Mouse (Mus musculus): ENCODE measurements around the gene Ube2o.

Ube2o gene

DNA sequence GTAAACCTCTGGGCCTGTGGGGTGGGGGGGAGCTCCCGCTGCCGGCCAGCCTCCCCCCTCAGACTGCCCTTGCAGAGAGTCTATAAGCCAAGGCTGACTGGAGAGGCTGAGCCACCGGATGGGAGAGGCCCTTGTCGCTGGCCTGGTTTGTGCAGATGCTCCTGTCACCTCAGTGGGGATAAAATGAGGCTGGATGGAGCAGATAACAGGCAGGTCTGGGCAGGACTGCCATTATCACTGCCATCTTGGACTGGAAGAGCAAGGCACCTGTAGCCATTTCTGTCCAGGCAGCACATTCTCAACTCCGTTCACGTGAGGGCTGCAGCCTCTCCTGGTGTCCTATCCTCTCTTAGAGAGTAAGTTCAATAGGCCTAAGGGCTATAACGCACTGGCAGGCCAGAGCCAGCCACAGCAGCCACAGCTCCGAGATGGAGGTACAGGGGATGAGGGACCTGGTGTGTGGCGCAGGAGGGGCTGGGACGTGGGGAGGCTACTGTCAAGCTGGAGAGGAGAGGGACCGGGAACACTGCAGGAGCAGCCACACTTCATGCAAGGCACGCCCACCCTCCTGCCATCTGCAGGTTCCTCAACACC is 43.0 kb downstream of the Ube2o start:
- DNase-seq (ENCODE audit: low spot score), result no peak

DNA sequence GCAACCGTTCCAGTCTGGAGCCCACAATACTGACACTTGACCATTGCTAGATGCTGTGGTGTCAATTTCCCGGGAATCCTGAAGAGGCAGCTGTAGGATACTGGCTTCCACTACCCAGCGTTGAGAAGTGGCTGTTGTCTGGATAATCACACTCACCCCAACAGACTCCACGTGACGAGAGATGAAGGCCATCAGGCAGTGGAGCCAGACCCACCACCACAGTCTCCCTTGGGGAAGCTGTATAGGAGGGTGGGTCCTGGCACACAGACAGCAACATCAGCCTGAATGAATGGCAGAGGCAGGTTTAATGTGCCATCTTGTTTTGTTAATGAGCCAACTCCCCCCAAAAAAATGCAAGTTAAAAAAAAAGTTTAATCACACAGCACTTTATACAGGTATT is 43.9 kb downstream of the Ube2o start:
- no peak for DNase-seq (ENCODE audit: low spot score)

DNA sequence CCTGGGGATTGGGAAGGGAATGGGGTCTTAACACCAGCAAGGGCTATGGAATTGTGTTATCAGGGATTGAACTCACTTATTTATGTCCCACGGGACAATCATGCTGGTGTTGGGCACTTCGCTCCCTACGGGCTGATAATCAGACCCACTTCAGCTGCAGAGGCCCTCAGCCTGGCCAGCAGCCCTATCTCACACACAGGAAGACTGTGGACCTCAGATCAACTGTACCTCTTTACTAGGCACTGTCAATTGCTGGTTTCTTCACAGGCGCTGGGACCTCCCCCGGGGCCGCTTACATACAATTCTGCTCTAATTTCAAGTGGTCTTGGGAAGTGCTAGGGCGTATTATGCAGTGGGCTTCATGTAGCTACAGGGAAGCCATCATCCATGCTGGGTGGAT is 44.6 kb downstream of the Ube2o start:
- no peak for DNase-seq (ENCODE audit: low spot score)

DNA sequence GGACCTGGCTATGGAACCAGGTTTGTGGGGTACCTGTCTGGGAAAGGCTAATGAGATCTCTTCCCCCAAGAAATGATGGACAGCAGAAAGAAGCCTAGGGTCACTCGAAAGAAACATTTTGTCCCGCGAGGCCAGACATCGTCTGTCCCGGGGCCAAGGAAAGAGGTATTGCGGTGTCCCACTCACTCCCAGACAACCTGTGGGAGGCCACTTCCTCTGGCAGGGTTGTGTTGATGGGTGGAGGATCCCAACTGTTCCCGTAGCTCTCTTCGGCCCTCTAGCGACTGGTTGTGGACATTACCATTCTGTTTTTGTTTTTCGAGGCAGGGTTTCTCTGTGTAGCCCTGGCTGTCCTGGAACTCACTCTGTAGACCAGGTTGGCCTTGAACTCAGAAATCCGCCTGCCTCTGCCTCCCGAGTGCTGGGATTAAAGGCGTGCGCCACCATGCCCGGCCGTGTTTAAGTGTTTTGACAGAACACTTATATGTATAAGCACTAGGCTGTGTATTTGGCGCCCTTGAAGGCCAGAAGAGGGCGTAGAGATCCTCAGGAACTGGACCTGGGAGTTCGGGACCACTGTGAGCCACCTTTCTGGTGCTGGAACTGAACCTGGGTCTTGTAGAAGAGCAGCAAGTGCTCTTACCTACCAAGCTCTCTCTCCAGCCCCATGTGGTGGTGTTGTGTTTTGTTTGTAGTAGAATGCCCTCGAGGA is 46.9 kb downstream of the Ube2o start:
- DNase-seq (ENCODE audit: low spot score), result no peak

DNA sequence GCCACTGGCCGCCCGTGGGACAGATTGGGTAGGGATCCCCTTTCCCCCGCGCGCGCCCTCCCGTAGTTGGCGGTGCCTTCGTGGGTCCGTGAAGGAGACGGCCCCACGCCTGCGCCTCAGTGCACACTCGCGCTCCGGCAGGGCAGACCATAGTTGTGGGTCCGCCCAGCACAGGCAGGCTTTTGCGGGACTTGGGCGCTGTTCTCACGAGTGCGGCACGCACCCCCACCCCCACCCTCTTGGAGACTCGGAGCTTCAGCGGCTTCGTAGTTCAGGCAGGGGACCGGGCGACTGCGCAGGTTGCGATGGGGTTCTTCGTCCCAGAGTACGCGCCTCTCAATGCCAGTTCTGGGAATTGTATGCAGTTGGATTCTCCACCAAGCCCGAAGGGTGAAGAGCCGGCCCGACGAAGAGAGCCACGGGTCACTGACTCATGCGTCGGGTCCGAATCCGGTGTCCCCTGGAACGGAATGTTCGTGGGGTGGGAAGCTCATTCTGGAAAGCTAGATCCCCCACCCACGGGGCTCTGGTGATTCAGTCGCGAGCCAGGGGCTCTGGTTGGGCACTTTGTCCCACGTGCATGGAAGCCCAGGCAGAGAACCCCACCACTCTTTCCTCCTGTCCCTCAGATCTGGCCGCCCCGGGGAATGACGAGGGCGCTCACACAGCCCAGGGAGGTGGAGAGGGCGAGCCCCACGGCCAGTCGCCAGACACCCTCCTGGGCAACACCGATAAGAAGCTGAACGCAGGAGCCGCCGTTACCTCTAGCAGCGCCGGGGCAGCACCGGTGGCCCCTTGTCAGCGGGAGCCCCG is 47.7 kb downstream of the Ube2o start:
- DNase-seq (ENCODE audit: low spot score), result no peak

DNA sequence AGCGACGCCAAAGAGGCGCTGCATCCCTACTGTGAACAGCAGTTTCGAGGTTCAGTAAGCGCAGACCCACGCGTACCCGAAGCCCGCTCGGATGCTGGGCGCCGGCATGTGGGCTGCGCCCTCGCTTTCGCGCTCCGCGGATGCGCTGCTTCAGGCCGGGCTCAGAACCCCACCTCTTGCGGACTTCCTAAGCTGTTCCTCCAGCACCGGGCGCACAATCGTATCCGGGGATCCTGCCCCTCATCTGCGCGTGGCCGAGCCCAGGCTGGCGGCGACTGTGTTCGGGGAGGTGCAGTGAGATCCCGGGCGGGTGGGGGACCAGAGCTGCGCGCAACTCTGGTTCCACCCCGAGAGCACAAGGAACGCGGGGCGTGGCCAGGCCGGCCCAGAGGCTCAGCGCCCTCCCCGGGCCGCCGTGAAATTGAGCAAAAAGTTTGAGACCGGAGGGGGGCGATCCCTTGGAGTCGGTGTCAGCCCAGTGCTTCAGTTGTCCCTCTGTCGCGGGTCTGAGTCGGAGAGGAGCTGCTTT is 48.4 kb downstream of the Ube2o start:
- DNase-seq (ENCODE audit: low spot score), result no peak

DNA sequence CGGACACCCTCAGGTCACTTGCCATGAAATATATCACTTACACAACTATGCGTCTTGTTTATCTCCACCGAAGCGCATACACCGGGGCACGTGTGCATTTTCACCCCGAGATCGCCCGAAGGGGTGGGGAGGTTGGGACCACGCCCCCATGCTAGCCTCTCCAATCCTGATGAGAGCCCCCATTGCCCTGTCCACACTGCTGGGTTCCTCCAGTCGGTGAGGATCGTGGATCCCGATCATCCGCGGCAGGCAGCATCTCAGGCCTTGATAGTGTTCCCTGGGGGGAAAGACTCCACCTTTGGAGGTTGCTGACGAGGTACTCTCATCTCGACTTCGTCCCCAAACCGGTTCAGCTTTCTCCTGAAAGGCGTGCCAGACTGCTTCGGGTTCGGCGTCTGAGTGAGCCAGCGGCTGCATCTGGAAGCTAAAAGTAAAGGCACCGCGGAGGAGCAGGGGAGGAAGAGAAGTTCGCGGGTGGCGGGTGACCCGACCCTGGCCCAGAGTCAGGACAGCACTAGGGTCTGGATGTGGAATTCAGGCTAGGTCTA is 48.9 kb downstream of the Ube2o start:
- DNase-seq (ENCODE audit: low spot score), result no peak

DNA sequence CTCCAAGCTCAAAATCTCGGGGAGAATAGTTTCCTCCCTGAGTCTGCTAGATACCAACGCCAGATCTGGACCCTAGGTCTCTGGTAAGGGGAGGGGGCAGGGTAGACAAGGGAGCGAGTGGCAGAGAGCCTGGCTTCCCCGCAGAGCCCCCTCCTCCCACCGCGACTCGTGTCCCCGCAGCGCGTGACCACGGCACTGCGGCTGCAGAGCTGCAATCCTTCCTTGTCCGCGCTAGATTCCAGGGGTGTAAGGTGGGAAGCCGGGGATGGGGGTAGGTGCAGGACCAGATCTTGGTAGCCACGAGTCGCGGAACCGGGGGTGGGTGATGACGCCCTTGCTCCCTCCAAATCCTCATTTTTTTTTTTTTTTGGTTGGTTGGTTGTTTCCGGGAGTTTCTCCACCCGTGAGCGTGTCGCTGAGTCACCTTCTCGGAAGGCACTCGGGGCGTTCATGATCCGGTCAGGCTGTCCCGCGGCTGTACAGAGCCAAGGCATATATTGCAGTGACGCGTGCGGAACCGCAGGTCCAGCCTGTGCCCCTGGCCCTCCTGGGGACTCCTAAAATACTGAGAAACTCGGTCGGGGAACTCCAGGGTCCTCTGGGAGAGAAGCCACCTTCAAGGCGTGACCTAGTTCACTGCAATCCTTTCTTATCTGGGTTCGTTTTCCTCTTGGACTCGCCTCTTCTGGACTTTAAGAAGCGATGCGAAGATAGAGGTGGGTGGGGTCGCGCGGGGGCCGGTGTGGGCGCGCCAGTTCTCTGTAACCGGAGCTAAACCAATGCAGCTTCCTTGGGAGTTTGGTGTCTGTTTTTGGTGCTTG is 49.7 kb downstream of the Ube2o start:
- no peak for DNase-seq (ENCODE audit: low spot score)

DNA sequence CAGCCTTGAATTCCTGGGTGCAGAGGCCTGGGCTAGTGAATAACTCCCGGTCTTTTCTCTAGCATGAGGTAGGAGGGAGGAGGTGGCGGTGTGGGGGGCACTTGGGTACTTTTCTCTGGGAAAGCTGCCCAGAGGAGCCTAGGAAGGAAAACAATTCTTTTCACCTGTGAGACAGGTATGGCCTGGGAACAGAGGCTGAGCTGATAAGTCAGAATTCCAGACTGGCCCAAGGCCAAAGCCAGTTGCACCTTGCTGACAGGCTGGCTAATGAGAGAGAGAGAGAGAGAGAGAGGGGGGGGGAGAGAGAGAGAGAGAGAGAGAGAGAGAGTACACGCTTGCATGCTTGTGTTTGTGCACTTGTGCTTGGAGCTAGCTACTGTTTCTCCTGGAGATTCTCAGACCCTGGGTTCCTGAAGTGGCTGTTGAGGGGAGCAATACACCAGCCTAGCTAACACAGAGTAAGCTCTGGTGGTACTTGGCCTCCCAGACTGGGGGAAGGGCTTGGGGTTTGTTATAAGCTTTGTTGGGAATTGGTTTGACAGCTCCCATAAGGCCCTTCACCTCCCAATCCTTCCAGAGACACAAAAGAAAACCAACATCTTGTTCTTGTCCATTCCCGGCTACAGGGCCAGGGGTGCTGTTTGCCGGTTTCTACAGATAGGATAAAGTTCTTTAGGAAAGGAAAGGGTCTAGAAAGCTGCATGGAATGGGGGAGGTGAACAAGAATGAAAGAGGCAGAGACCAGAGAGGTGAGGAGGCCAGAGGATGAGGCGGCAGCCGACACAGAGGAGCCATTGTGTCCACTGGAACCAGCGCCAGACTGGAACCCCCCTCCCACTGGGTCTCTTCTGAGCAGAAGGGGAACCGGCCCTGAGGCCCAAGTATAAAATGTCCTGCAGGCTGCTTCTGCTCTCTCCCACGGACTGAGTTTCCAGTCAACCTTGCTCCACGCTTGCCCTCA is 50.8 kb downstream of the Ube2o start, which contains the start of gene Sphk1:
Gene Sphk1, plus strand, starts transcription at position 739 of the 961 bp plus-strand sequence.
- DNase-seq (ENCODE audit: low spot score), result no peak

DNA sequence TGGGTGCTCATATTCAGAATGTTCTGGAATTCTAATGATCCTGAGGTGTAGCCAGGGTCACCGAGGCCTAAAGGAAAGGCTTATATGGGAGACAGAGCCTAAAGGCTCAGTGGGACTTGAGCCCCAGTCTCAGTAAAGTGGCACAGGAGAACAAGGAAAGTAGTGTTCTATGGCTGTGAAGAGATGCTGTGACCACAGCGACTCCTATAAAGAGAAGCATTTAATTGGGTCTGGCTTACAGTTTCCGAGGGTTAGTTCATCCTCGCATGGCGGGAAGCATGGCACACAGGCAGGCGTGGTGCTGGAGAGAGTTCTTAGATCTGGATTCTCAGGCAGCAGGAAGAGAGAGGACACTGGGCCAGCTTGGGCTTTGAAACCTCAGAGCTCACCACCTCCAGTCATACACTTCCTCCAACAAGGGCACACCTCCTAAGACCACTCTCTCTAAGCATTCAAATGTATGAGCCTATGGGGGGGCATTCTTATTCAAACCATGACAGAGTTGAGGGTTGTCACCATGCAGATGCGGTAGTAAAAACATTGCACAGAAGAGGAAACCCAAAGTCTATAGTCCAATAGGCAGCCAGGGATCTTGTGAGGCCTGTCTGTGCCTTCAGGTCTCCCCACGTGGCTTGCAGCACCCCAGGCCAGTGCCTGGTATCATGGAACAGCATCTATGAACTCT is 52.5 kb downstream of the Ube2o start:
- no peak for DNase-seq (ENCODE audit: low spot score)

DNA sequence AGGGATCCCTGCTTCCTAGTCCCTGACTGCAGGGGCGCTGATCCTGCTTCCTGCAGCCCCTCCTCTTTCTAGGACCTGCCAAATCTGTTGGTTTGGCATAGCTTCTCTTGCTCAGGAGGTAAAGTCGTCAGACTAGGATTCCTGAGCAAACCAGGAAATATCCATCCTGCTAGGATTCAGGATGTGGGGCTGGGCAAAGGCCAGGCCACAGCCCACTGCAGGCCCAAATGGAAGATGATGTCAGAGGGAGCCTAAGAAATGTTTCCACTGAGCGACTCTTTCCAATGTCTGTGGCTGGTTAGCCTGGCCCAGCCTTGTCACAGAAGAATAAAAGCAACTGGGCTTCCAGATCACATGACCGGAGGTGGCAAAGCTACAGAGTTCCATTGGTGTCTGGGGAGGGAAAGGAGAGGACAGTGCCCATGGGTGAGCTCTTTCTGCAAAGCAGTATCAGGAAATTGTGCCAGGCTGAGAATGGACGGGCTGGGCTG is 57.5 kb downstream of the Ube2o start:
- DNase-seq (ENCODE audit: low spot score), result no peak

DNA sequence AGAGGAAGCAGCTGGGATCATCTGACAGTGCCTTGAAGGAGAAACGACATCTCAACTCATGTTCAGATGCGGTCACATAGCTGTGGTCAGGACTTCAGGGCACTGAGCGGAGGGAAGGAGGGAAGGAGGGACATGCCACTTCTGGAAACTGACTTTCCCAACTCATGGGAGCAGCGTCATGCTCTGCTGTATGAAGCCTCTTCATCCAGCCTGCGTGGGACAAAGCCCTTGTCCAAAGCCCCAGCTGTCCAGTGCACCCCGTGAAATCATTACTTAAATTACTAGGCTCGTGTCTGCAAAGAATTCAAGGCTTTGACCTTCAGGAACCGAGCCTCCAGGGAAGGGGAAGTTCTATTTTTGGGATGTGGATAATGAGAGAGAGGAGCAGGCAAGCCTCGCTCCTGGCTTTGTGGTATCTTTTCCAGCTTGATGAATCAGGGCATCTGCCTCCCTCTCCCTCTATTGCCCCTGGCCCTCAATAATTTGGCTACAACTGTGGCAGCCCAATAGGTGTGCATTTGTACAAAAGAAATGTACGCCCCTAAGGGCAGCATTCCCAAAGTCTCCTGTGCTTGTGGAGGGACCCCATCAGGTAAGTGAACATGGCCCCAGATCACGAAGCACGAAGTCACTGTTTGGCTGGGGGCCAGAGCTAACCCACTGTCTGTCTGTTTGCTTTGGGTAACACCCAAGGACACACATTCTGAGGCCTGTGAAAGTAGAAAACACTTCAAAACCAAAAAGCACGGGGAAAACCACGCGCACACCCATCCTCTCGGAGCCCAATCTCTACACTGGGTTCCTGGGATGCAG is 58.2 kb downstream of the Ube2o start:
- no peak for DNase-seq (ENCODE audit: low spot score)

DNA sequence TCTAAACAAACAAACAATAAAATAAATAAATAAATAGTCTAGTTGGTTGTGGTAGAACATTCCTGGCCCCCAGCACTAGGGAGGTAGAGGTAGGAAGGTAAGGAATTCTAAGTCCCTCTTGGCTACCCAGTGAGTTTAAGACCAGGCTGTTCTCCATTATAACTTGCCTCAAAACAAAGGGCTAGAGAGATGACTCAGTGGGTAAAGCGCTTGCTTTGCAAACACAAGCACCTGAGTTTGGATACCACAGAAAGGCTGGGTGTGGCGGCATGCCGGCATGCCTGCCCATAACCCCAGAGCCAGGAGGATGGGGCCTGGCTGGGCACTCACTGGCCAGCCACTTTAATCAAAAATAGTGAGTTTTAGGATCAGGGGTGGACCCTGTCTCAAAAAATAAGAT is 59.2 kb downstream of the Ube2o start:
- no peak for DNase-seq (ENCODE audit: low spot score)

DNA sequence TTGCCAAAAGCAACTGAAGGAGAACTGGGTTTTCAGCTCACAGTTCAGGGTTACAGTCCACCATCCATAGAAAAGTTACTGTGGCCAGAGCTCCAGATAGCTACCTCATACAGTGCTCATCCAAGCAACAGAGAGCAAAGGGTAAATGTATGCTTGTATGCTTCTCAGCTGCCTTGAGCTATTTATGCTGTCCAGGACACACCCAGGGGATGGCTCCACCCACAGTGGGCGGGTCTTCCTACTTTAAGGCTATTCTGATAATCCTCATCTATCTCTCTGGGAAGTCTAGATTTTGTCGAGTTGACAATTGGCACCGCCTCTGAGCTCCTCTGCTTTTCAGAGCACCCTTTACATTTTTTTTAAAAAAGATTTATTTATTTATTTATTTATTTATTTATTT is 60.1 kb downstream of the Ube2o start:
- no peak for DNase-seq (ENCODE audit: low spot score)

DNA sequence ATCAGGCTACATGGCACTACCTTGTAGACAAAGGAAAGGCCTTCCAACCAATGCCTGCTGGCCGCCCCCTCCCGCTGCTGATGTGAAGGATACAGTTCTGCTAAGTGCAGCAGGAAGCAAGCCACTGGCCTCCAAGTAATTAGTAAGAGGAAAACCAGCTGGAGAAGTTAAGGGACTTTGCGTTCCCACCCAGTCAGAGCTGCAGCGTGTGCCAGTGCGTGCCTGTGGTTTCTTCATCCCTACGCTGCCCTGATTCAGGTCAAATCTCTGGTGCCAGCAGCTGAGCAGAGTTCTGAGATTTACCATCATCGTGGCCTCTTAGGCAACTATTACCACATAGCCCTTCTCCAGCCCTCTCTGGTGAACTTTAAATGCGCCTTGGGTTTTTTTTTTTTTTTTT is 62.8 kb downstream of the Ube2o start:
- no peak for DNase-seq (ENCODE audit: low spot score)

DNA sequence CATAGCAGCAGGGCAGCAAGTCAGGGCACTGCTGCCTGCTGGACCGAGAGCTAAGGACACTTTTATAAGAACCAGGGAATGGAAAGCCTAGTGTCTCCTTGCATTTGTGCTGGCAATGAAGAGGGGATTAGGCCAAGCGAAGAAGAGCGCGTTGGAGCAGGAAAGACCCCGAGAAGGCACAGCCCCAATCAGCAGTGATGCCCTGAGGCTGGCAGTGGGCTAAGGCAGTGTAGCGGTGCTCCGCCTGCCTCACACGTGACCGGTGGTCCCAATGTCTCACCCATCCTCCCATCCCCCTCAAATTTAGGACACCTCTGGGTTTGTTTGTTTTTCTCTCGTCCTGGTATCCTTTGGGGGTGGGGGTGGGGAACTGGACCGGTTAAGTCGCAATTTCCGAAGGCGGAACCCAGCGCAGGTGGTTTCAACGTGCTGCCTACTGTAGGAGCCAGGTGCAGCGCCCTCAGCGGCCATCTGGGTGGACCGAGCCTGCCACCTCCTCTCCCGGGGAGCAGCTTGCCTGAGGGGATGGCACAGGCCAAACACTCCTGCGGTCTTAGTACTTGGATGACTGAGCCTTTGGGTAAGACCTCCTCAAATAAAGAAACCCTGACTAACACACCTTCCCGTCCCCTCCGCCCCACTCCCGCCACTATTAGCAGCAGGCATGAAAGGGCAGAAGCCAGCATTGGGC is 65.8 kb downstream of the Ube2o start:
- no peak for DNase-seq (ENCODE audit: low spot score)

DNA sequence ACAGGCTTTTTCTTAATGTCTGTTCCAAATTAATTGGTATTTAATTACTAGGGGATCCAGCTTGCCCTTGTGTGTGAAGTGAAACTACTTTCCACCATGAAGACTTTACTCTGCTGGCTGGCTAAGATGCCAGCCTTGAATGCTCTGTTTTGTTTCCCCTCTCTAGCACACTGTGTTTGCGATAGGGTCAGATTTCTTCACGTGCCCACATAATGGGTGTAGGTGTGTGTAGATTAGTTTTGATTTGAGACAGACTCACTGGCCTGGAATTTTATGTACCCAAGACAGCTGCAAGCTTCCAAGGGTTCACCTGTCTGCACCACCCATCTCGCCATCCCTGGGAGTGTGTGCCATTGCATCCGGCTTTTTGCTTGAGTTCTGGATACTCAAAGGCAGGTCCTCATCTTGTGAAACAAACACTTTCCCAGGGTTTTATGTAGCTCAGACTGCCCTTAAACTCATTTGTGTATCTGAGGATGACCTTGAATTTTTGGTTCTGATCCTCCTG is 67.7 kb downstream of the Ube2o start:
- no peak for DNase-seq (ENCODE audit: low spot score)

DNA sequence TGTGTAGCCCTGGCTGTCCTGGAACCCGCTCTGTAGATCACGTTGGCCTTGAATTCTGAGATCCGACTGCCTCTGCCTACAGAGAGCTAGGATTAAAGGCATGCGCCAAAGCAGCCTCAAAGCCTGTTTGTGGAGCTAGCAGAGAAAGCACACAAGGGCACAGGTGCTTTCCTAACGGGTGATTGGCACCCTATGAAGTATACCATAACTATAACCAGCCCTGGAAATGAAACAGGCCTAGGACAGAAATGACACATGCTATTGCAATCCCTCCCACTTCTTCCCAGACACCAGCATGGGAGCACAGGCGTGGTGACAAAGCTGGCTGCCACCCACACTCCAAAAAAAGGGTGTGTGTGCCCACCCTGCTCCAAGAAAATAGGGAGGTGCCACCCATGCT is 68.3 kb downstream of the Ube2o start:
- DNase-seq (ENCODE audit: low spot score), result no peak

All from layer of hippocampus, adult 9-10 months (tissue).